Mouse (Mus musculus) cerebellum, adult 2 months (tissue): ENCODE data around the gene Mycn. TPM values are rescaled to one million over a fixed set of nuclear protein-coding genes. Genes with fewer than 3 reads are reported as not detected.
A peak's percentile ranks its signal among the peaks of the same experiment; 100 is the strongest.

Experiments
- DNase-seq, 2 experiments: peaks; one replicate each; pipeline ENCODE4 v3.0.0; 2021
- H3K27ac ChIP-seq: fragments of 200-500 bp; 2 replicates; pipeline ENCODE4 v1.5.1; 2012; ENCODE audit warnings: low read length, control low read depth, inconsistent platforms; ENCODE audit not compliant: insufficient read depth
- H3K27me3 ChIP-seq: fragments of 200-500 bp; 2 replicates; pipeline ENCODE4 v1.6.1; 2012; ENCODE audit warnings: inconsistent platforms, mild to moderate bottlenecking, low read length, moderate library complexity; ENCODE audit not compliant: control insufficient read depth, insufficient read depth
- H3K4me1 ChIP-seq: fragments of 200-500 bp; 2 replicates; pipeline ENCODE4 v1.6.1; 2011; ENCODE audit warnings: low read length; ENCODE audit not compliant: control insufficient read depth, insufficient read depth
- H3K4me3 ChIP-seq: fragments of 200-500 bp; replicated peaks from 2 replicates; pipeline ENCODE3; 2011; ENCODE audit warnings: mild to moderate bottlenecking, low read depth, low read length, control low read depth; ENCODE audit not compliant: insufficient read depth
- CTCF ChIP-seq: fragments of 200-500 bp; IDR thresholded peaks from 2 replicates; pipeline ENCODE4 v1.5.1; 2011; ENCODE audit warnings: low read depth, mild to moderate bottlenecking, control low read depth, low read length, moderate library complexity, borderline replicate concordance; ENCODE audit not compliant: insufficient read depth
- POLR2A ChIP-seq: fragments of 200-500 bp; IDR thresholded peaks from 2 replicates; pipeline ENCODE4 v1.6.1; 2011; ENCODE audit warnings: low read length, control low read depth, borderline replicate concordance; ENCODE audit not compliant: insufficient read depth
- WGBS: fragments of 180-500 bp; shearing (Covaris S2); methylation state at CpG from one replicate; pipeline ENCODE4 v1.1.7; 2018; 5-methylcytosine and 5-hydroxymethylcytosine counted together
- polyA plus RNA-seq: library from polyadenylated mRNA; depleted of rRNA; stranded (reverse); fragments of >200 nt; gene quantifications from 2 replicates; pipeline ENCODE4 v1.2.3, GENCODE M21; 2012; rRNA removed

The Mycn gene
- 3.8 and 4.2 TPM in 2 replicates for polyA plus RNA-seq

DNA sequence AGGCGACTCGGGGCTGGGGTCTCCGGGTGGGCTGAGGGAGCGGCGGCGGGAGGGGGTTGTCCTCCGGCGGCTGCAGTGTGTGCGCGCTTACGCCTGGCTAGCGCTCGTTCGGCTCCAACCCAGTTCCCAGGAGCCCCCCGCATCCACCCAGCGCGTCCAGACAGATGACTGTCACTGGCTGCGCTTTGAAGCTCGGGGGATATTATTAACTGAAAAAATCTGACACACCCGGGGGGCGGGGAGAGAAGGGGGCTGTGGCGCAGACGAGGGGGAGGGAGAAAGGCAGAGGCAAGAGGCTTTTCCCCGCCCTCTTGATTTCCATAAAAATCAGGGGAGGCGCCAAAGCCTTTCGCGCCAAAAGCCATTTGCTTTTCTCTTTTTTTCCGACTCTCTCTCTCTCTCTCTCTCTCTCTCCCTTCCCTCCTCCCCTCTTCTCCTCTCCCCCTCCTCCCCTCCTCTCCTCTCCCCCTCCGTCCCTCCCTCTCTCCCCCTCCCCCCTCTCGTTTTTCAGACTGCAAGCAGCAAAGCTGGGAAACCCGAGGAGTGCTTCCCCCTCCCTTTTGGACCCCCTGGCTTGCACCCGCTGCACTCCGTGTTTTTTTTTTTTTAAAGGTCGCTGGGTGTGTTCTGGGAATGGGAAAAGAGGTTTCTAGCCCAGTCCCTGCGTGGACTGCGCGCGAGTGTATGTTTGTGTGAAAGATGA is at the start of gene Mycn:
Mycn (minus strand) TSS at position 254 of the 703 bp plus-strand sequence.
- peak; percentile 47 to 53 for DNase-seq
- peaks cover 15% of the 10 kb centered on the region for H3K4me1 ChIP-seq
- peak within 1 kb of the TSS; percentile 68 for H3K4me3 ChIP-seq
- WGBS, result 1% methylated on average over 38 of the region's 38 CpGs
- H3K27ac ChIP-seq, result no peak within 1 kb of the TSS
- H3K27me3 ChIP-seq, result peaks cover 7% of the 10 kb centered on the region; the same call in 1 of the 2 replicates
- no peak for TF ChIP-seq CTCF
- TF ChIP-seq POLR2A, result no peak

DNA sequence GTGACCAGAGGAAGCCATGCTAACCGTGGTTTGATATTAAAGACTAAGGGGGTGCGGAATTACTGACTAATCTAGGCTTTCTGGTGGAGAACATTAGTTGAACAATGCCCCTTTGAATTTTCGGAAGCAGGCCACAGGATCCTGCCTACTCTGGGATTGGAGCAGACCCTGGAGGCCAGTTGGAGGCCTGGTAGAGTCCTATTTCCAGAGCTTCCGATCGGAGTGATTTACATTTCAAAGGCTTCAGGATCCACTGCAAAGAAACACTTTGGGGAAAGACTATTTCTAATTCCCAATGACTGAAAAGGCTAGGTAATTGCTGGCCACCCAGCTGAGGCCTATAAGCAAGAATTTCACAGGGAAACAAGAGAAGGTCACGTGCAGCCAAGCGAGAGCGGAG is 45.7 kb upstream of the Mycn start:
- DNase-seq, result no peak
- Histone ChIP-seq H3K4me1 (no peaks in the 10 kb centered on the region), H3K27ac (no peak overlapping the region), H3K4me3 (no peak overlapping the region), H3K27me3 (no peaks in the 10 kb centered on the region)
- TF ChIP-seq CTCF (no peak), POLR2A (no peak)
- WGBS, result 88% methylated on average over 8 of the region's 8 CpGs

DNA sequence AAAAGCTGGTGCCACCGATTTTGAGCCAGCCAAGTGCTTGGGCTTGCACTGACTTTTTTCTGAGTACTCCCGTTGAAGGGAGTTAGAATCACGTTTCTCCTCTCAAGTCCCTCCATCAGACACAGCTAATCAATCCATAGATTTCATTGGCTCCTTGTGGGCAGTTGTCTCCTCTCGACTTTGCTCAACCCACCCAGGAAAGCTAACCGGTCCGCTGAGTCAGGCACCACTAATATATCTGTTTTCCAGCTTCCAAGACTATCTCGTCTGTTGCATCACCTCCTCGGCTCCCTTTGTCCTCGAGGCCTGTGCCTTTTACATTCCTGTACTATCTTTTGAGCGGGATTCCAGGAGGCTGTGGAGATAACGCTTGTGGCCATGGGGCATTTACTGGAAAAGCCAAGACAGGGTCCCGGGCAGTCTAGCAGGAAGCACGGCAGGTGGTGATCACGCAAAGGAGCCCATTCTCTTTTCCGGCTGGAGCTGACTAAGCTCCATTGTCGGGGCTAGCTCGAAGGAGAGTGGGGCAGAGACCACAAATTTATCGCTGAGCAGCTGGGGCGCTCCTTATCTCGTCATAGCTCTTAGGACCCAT is 45.0 kb upstream of the Mycn start:
- no peaks in the 10 kb centered on the region for H3K27me3 ChIP-seq
- no peak for DNase-seq
- no peak overlapping the region for H3K27ac ChIP-seq
- TF ChIP-seq CTCF, result no peak
- TF ChIP-seq POLR2A, result no peak
- no peaks in the 10 kb centered on the region for H3K4me1 ChIP-seq
- H3K4me3 ChIP-seq, result no peak overlapping the region
- 87% methylated on average over 20 of the region's 20 CpGs for WGBS

DNA sequence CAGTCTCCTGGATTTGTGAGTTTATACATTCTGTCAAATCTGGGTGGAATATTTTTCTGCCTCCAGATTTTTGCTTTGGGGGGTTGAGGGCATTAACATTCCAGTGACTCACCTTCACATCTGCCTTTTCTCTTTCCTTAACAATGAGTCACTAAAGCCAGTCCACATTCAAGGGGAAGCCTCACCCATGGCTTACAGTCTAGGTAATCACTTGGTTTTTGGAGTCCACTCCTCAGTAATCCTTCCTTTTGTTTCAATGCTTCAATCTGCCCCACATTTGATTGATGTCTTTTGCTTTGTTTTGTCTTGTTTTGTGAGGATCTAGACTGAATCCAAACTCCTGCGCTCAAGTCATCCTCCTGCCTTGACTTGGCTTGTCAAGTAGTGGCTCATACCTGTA is 41.3 kb upstream of the Mycn start:
- Histone ChIP-seq H3K4me1 (no peaks in the 10 kb centered on the region), H3K4me3 (no peak overlapping the region), H3K27me3 (no peaks in the 10 kb centered on the region), H3K27ac (no peak overlapping the region)
- DNase-seq, result no peak
- 93% methylated on average over 1 of the region's 1 CpGs for whole genome bisulfite sequencing
- TF ChIP-seq CTCF (no peak), POLR2A (no peak)

DNA sequence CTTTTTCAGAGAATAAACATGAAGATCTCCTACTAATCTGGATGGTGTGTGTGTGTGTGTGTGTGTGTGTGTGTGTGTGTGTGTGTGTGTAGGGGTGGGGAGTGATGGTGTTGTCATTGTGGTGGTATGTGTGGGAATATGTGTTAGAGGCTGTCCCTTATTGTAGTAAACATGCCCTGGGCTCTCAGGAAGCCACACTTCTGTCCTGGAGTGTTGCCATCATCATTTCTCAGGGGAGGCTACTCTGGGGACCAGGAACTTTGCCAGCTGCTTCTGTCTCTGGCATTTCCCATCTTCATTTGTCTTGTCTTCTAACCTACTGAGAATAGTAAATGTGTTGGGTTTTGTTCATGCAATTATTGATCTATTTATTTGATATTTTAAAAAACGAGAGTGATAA is 33.7 kb upstream of the Mycn start:
- no peak overlapping the region for H3K4me3 ChIP-seq
- TF ChIP-seq POLR2A (no peak), CTCF (no peak)
- no peak for DNase-seq
- no peak overlapping the region for H3K27ac ChIP-seq
- 47% methylated on average over 1 of the region's 1 CpGs for WGBS
- no peaks in the 10 kb centered on the region for H3K4me1 ChIP-seq
- no peaks in the 10 kb centered on the region for H3K27me3 ChIP-seq

DNA sequence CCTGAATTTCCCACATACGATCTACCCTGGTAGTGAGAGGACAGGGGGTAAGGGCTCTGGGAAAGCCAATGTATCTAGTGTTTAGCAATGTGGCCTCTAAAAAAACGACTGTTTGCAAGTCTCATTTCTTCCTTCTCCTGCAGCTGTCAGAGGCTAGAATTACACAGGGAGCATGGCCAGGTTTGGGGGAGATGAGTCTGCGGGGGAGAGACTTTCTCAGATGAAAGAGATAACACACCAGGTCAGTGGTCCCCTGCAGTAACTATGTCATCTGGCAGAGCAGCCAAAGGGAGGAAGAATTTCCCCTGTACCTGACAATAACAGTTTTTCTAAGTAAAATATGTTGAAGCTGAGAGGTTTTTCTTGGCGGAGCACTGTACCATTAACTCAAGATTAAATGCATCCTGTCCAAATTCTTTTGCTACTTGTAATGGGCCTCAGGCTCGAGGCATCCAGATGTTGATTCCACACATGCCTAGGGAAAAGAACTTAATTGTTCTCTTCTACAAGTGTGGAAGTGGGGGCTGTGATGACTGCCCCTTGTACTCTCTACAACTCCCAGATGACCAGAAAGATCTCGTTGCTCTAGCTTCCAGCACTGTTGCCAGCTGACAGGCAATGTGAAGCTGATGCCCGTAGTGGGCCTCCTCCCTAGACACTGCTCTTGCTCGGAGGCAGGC is 31.2 kb upstream of the Mycn start:
- WGBS, result 58% methylated on average over 8 of the region's 8 CpGs
- Histone ChIP-seq H3K27ac (no peak overlapping the region), H3K4me3 (no peak overlapping the region), H3K27me3 (no peaks in the 10 kb centered on the region), H3K4me1 (no peaks in the 10 kb centered on the region)
- DNase-seq, result no peak
- TF ChIP-seq CTCF (no peak), POLR2A (no peak)

DNA sequence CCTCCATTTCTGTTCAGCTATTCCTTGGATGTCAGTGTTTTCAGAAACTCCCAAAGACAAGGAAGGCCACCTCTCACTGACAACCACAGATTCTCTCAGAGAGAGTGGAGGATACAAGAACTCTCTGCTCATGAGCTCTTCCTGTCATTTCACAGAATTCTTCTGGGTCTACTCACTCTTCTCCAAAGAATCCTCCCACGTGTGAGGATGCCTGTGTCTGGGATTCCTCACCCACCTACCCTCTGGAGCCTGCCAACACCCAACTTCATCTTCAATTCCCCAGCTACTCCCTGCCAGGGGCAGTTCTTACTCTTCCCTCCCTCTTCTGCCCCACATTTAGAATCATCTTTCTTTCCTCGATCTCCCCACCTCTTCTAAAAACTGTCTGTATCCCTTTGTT is 26.2 kb upstream of the Mycn start:
- TF ChIP-seq POLR2A (no peak), CTCF (no peak)
- no peak overlapping the region for H3K27ac ChIP-seq
- WGBS, result 70% methylated on average over 2 of the region's 2 CpGs
- DNase-seq, result no peak
- H3K27me3 ChIP-seq, result no peaks in the 10 kb centered on the region
- no peak overlapping the region for H3K4me3 ChIP-seq
- H3K4me1 ChIP-seq, result no peaks in the 10 kb centered on the region
